Mouse (Mus musculus) kidney, embryonic 14.5 days (tissue): ENCODE results near the gene Rgs7. TPM values are rescaled to one million over a fixed set of nuclear protein-coding genes. Genes with fewer than 3 reads are reported as not detected.

Source experiments
- ATAC-seq: fragments of 200-750 bp; cut with Nextera tagmentation; 2 replicates; pipeline ENCODE4 v1.8.0; 2017; ENCODE audit warnings: moderate number of reproducible peaks, mild to moderate bottlenecking, moderate TSS enrichment, moderate library complexity; ENCODE audit not compliant: low FRiP score, low TSS enrichment
- H3K27ac ChIP-seq: fragments of 300-500 bp; sonication (generic); 2 replicates; pipeline ENCODE4 v1.5.1; 2014; ENCODE audit warnings: low read depth, mild to moderate bottlenecking, low read length, moderate library complexity, mixed read lengths
- H3K27me3 ChIP-seq: fragments of 300-500 bp; sonication (generic); 2 replicates; pipeline ENCODE4 v1.6.1; 2014; ENCODE audit warnings: mild to moderate bottlenecking, low read length; ENCODE audit not compliant: control insufficient read depth, insufficient read depth
- H3K36me3 ChIP-seq: fragments of 300-500 bp; sonication (generic); 2 replicates; pipeline ENCODE4 v1.6.1; 2014; ENCODE audit warnings: low read length, mixed read lengths; ENCODE audit not compliant: control insufficient read depth, insufficient read depth
- H3K4me1 ChIP-seq: fragments of 300-500 bp; sonication (generic); 2 replicates; pipeline ENCODE4 v1.6.1; 2014; ENCODE audit warnings: low read length, mixed read lengths; ENCODE audit not compliant: control insufficient read depth, insufficient read depth
- H3K4me2 ChIP-seq: fragments of 300-500 bp; sonication (generic); replicated peaks from 2 replicates; pipeline ENCODE4 v1.6.1; 2014; ENCODE audit warnings: low read depth, mild to moderate bottlenecking, low read length
- H3K4me3 ChIP-seq: fragments of 300-500 bp; sonication (generic); 2 replicates; pipeline ENCODE4 v1.5.1; 2014; ENCODE audit warnings: mild to moderate bottlenecking, low read length
- H3K9ac ChIP-seq: fragments of 300-500 bp; sonication (generic); 2 replicates; pipeline ENCODE4 v1.6.1; 2014; ENCODE audit warnings: low read depth, mild to moderate bottlenecking, low read length, moderate library complexity
- H3K9me3 ChIP-seq: fragments of 300-500 bp; sonication (generic); 2 replicates; pipeline ENCODE4 v1.6.1; 2016; ENCODE audit warnings: low read length; ENCODE audit not compliant: control insufficient read depth
- WGBS: fragments of 180-500 bp; shearing (Covaris S2); extraction: QIAGEN DNeasy Blood & Tissue Kit; methylation state at CpG from one replicate; pipeline ENCODE4 v1.1.7; 2014; 5-methylcytosine and 5-hydroxymethylcytosine counted together
- polyA plus RNA-seq: library from polyadenylated mRNA; unstranded; fragments of >200 nt; fragmentation: Nextera tagmentation; extraction: Ambion mirVana; gene quantifications from 2 replicates; pipeline ENCODE4 v1.2.1, GENCODE M21; 2014

Gene Rgs7
- 0.34 and 0.60 TPM in 2 replicates for polyA plus RNA-seq

GRCm38 (mm10) chr1:175491861-175492682 is at the start of gene Rgs7:
Gene Rgs7 (minus strand): TSS chr1:175492500.
- H3K4me1 ChIP-seq, result no peaks in the 10 kb centered on the region
- H3K36me3 ChIP-seq, result no peaks in the 10 kb centered on the region
- no peak within 1 kb of the TSS for H3K27ac ChIP-seq
- peaks cover 21% of the 10 kb centered on the region for H3K27me3 ChIP-seq
- no peaks in the 10 kb centered on the region for H3K9me3 ChIP-seq
- H3K4me3 ChIP-seq, result peak within 1 kb of the TSS; percentile 59
- H3K4me2 ChIP-seq, result peak within 1 kb of the TSS; percentile 99
- under 1% methylated on average over 47 of the region's 82 CpGs for WGBS
- H3K9ac ChIP-seq, result peak within 1 kb of the TSS; percentile 50
- ATAC-seq, result peak; percentile 92

GRCm38 (mm10) chr1:175540700-175541099 is 48.4 kb upstream of the Rgs7 start:
- no peak overlapping the region for H3K4me3 ChIP-seq
- no peaks in the 10 kb centered on the region; the same call in 1 of the 2 replicates for H3K27me3 ChIP-seq
- no peaks in the 10 kb centered on the region for H3K9me3 ChIP-seq
- no peaks in the 10 kb centered on the region for H3K36me3 ChIP-seq
- no peak for ATAC-seq
- no peak overlapping the region for H3K9ac ChIP-seq
- no peak overlapping the region for H3K4me2 ChIP-seq
- H3K4me1 ChIP-seq, result no peaks in the 10 kb centered on the region
- WGBS, result 86% methylated on average over 5 of the region's 5 CpGs
- H3K27ac ChIP-seq, result no peak overlapping the region

GRCm38 (mm10) chr1:175537321-175537720 is 45.0 kb upstream of the Rgs7 start:
- no peak overlapping the region for H3K9ac ChIP-seq
- 71% methylated on average over 1 of the region's 1 CpGs for WGBS
- no peaks in the 10 kb centered on the region; the same call in 1 of the 2 replicates for H3K27me3 ChIP-seq
- H3K4me1 ChIP-seq, result no peaks in the 10 kb centered on the region
- H3K27ac ChIP-seq, result no peak overlapping the region
- no peaks in the 10 kb centered on the region for H3K36me3 ChIP-seq
- H3K4me2 ChIP-seq, result no peak overlapping the region
- H3K4me3 ChIP-seq, result no peak overlapping the region
- H3K9me3 ChIP-seq, result no peaks in the 10 kb centered on the region
- no peak for ATAC-seq

GRCm38 (mm10) chr1:175529858-175530257 is 37.6 kb upstream of the Rgs7 start:
- Histone ChIP-seq H3K4me2 (no peak overlapping the region), H3K9me3 (no peaks in the 10 kb centered on the region), H3K4me3 (no peak overlapping the region), H3K27ac (no peak overlapping the region), H3K4me1 (no peaks in the 10 kb centered on the region), H3K9ac (no peak overlapping the region), H3K36me3 (no peaks in the 10 kb centered on the region), H3K27me3 (no peaks in the 10 kb centered on the region)
- ATAC-seq, result peak; percentile 79
- WGBS, result 26% methylated on average over 1 of the region's 1 CpGs

GRCm38 (mm10) chr1:175524626-175525294 is 32.5 kb upstream of the Rgs7 start:
- Histone ChIP-seq H3K4me1 (no peaks in the 10 kb centered on the region), H3K9me3 (no peaks in the 10 kb centered on the region), H3K4me2 (no peak overlapping the region), H3K27ac (no peak overlapping the region), H3K27me3 (no peaks in the 10 kb centered on the region), H3K9ac (no peak overlapping the region), H3K36me3 (no peaks in the 10 kb centered on the region), H3K4me3 (no peak overlapping the region)
- ATAC-seq, result no peak
- WGBS, result 67% methylated on average over 3 of the region's 3 CpGs

GRCm38 (mm10) chr1:175523572-175523971 is 31.3 kb upstream of the Rgs7 start:
- H3K4me2 ChIP-seq, result no peak overlapping the region
- 77% methylated on average over 2 of the region's 2 CpGs for WGBS
- H3K4me3 ChIP-seq, result no peak overlapping the region
- no peaks in the 10 kb centered on the region for H3K9me3 ChIP-seq
- H3K4me1 ChIP-seq, result no peaks in the 10 kb centered on the region
- no peaks in the 10 kb centered on the region for H3K27me3 ChIP-seq
- H3K36me3 ChIP-seq, result no peaks in the 10 kb centered on the region
- no peak for ATAC-seq
- no peak overlapping the region for H3K9ac ChIP-seq
- no peak overlapping the region for H3K27ac ChIP-seq

GRCm38 (mm10) chr1:175514543-175514942 is 22.2 kb upstream of the Rgs7 start:
- Histone ChIP-seq H3K4me2 (no peak overlapping the region), H3K4me1 (no peaks in the 10 kb centered on the region), H3K4me3 (no peak overlapping the region), H3K9ac (no peak overlapping the region), H3K36me3 (no peaks in the 10 kb centered on the region), H3K27ac (no peak overlapping the region), H3K9me3 (no peaks in the 10 kb centered on the region), H3K27me3 (no peaks in the 10 kb centered on the region; the same call in 1 of the 2 replicates)
- no peak for ATAC-seq
- 57% methylated on average over 2 of the region's 2 CpGs for WGBS

GRCm38 (mm10) chr1:175512173-175512572 is 19.9 kb upstream of the Rgs7 start:
- no peaks in the 10 kb centered on the region; the same call in 1 of the 2 replicates for H3K27me3 ChIP-seq
- no peaks in the 10 kb centered on the region for H3K4me1 ChIP-seq
- H3K27ac ChIP-seq, result no peak overlapping the region
- H3K9me3 ChIP-seq, result no peaks in the 10 kb centered on the region
- H3K4me3 ChIP-seq, result no peak overlapping the region
- 91% methylated on average over 3 of the region's 3 CpGs for WGBS
- H3K9ac ChIP-seq, result no peak overlapping the region
- H3K36me3 ChIP-seq, result no peaks in the 10 kb centered on the region
- ATAC-seq, result no peak
- H3K4me2 ChIP-seq, result no peak overlapping the region

GRCm38 (mm10) chr1:175509989-175510388 is 17.7 kb upstream of the Rgs7 start:
- no peak for ATAC-seq
- no peak overlapping the region for H3K9ac ChIP-seq
- H3K27ac ChIP-seq, result no peak overlapping the region
- no peaks in the 10 kb centered on the region for H3K9me3 ChIP-seq
- no peaks in the 10 kb centered on the region for H3K36me3 ChIP-seq
- no peak overlapping the region for H3K4me2 ChIP-seq
- no peaks in the 10 kb centered on the region for H3K4me1 ChIP-seq
- 64% methylated on average over 3 of the region's 3 CpGs for WGBS
- H3K27me3 ChIP-seq, result no peaks in the 10 kb centered on the region; the same call in 1 of the 2 replicates
- no peak overlapping the region for H3K4me3 ChIP-seq
